Mouse (Mus musculus): ENCODE data around the gene Herc6. TPM values are rescaled to one million over a fixed set of nuclear protein-coding genes. Genes with fewer than 3 reads are reported as not detected.
"Not testable (repeated sequence)": the region's sequence is repeated elsewhere in the genome, so short reads cannot be mapped to it uniquely, and the experiment has no call there.

The Herc6 gene
- polyA plus RNA-seq, 1 experiment from 2014 or later, result 0.71 TPM

GRCm38 (mm10) chr6:57541737-57542335 is 39.0 kb upstream of the Herc6 start:
- no peak for ATAC-seq (replicated peaks)

GRCm38 (mm10) chr6:57543591-57543990 is 37.2 kb upstream of the Herc6 start:
- ATAC-seq (replicated peaks); H3K4me3 ChIP-seq; H3K9ac ChIP-seq; H3K4me1 ChIP-seq; H3K36me3 ChIP-seq (replicated peaks); H3K4me2 ChIP-seq; H3K9me3 ChIP-seq; H3K27ac ChIP-seq; H3K27me3 ChIP-seq (replicated peaks): not testable (repeated sequence)

More at GRCm38 (mm10) chr6:57541737-57542335, 39.0 kb upstream of the Herc6 start:
- Histone ChIP-seq H3K27ac (no peak overlapping the region), H3K4me2 (no peak overlapping the region), H3K27me3 (replicated peaks) (no peaks in the 10 kb centered on the region), H3K4me3 (no peak overlapping the region), H3K4me1 (no peaks in the 10 kb centered on the region), H3K36me3 (replicated peaks) (no peaks in the 10 kb centered on the region), H3K9ac (no peak overlapping the region), H3K9me3 (no peaks in the 10 kb centered on the region)
- 97% methylated on average over 1 of the region's 1 CpGs for WGBS

GRCm38 (mm10) chr6:57544866-57545265 is 35.9 kb upstream of the Herc6 start:
- Histone ChIP-seq H3K4me3 (no peak overlapping the region), H3K9ac (no peak overlapping the region), H3K27ac (no peak overlapping the region), H3K4me1 (no peaks in the 10 kb centered on the region), H3K27me3 (replicated peaks) (no peaks in the 10 kb centered on the region), H3K4me2 (no peak overlapping the region), H3K9me3 (no peaks in the 10 kb centered on the region), H3K36me3 (replicated peaks) (no peaks in the 10 kb centered on the region)
- ATAC-seq (replicated peaks), result peak; percentile 52; the same call in 1 of the 2 replicates
- WGBS, result 69% methylated on average over 2 of the region's 2 CpGs

GRCm38 (mm10) chr6:57551211-57551796 is 29.5 kb upstream of the Herc6 start:
- H3K4me2 ChIP-seq, result no peak overlapping the region

GRCm38 (mm10) chr6:57557796-57558317 is 22.9 kb upstream of the Herc6 start:
- Histone ChIP-seq H3K9ac (no peak overlapping the region), H3K4me1 (no peaks in the 10 kb centered on the region), H3K4me3 (no peak overlapping the region), H3K36me3 (replicated peaks) (no peaks in the 10 kb centered on the region), H3K27me3 (replicated peaks) (no peaks in the 10 kb centered on the region), H3K27ac (no peak overlapping the region), H3K4me2 (no peak overlapping the region), H3K9me3 (no peaks in the 10 kb centered on the region)
- ATAC-seq (replicated peaks), result no peak
- 58% methylated on average over 4 of the region's 4 CpGs for WGBS

More at GRCm38 (mm10) chr6:57551211-57551796, 29.5 kb upstream of the Herc6 start:
- 86% methylated on average over 3 of the region's 3 CpGs for WGBS
- Histone ChIP-seq H3K4me1 (no peaks in the 10 kb centered on the region), H3K9me3 (no peaks in the 10 kb centered on the region), H3K4me3 (no peak overlapping the region), H3K9ac (no peak overlapping the region), H3K27me3 (replicated peaks) (no peaks in the 10 kb centered on the region), H3K36me3 (replicated peaks) (no peaks in the 10 kb centered on the region), H3K27ac (no peak overlapping the region)
- ATAC-seq (replicated peaks), result no peak

GRCm38 (mm10) chr6:57563454-57563853 is 17.3 kb upstream of the Herc6 start:
- Histone ChIP-seq H3K27me3 (replicated peaks) (no peaks in the 10 kb centered on the region), H3K4me2 (no peak overlapping the region), H3K9me3 (no peaks in the 10 kb centered on the region), H3K4me1 (no peaks in the 10 kb centered on the region), H3K9ac (no peak overlapping the region), H3K4me3 (no peak overlapping the region), H3K36me3 (replicated peaks) (no peaks in the 10 kb centered on the region), H3K27ac (no peak overlapping the region)
- WGBS, result 74% methylated on average over 1 of the region's 1 CpGs
- no peak for ATAC-seq (replicated peaks)

GRCm38 (mm10) chr6:57565452-57565851 is 15.3 kb upstream of the Herc6 start:
- Histone ChIP-seq H3K27ac (no peak overlapping the region), H3K4me2 (no peak overlapping the region), H3K36me3 (replicated peaks) (no peaks in the 10 kb centered on the region), H3K4me1 (no peaks in the 10 kb centered on the region), H3K9ac (no peak overlapping the region), H3K9me3 (no peaks in the 10 kb centered on the region), H3K27me3 (replicated peaks) (no peaks in the 10 kb centered on the region), H3K4me3 (no peak overlapping the region)
- 94% methylated on average over 7 of the region's 7 CpGs for WGBS
- no peak for ATAC-seq (replicated peaks)

GRCm38 (mm10) chr6:57567630-57568029 is 13.2 kb upstream of the Herc6 start:
- no peaks in the 10 kb centered on the region for H3K4me1 ChIP-seq
- no peak overlapping the region for H3K4me2 ChIP-seq
- no peaks in the 10 kb centered on the region for H3K9me3 ChIP-seq
- H3K27me3 ChIP-seq (replicated peaks), result no peaks in the 10 kb centered on the region
- H3K36me3 ChIP-seq (replicated peaks), result no peaks in the 10 kb centered on the region
- H3K9ac ChIP-seq, result no peak overlapping the region
- H3K27ac ChIP-seq, result no peak overlapping the region
- no peak for ATAC-seq (replicated peaks)
- no peak overlapping the region for H3K4me3 ChIP-seq
- WGBS, result 79% methylated on average over 2 of the region's 2 CpGs

GRCm38 (mm10) chr6:57570170-57570974 is 10.4 kb upstream of the Herc6 start:
- Histone ChIP-seq H3K9ac (no peak overlapping the region), H3K36me3 (replicated peaks) (no peaks in the 10 kb centered on the region), H3K9me3 (no peaks in the 10 kb centered on the region), H3K4me1 (no peaks in the 10 kb centered on the region), H3K4me3 (no peak overlapping the region), H3K4me2 (no peak overlapping the region), H3K27ac (no peak overlapping the region), H3K27me3 (replicated peaks) (no peaks in the 10 kb centered on the region)
- 10% methylated on average over 6 of the region's 6 CpGs for WGBS
- peak; percentile 58 for ATAC-seq (replicated peaks)

GRCm38 (mm10) chr6:57571587-57571986 is 9.2 kb upstream of the Herc6 start:
- Histone ChIP-seq H3K4me3 (no peak overlapping the region), H3K9me3 (no peaks in the 10 kb centered on the region), H3K27me3 (replicated peaks) (no peaks in the 10 kb centered on the region), H3K36me3 (replicated peaks) (no peaks in the 10 kb centered on the region), H3K27ac (no peak overlapping the region), H3K4me1 (no peaks in the 10 kb centered on the region), H3K9ac (no peak overlapping the region), H3K4me2 (no peak overlapping the region)
- ATAC-seq (replicated peaks), result no peak

GRCm38 (mm10) chr6:57581595-57581994 is 795 bp downstream of the Herc6 start:
- Histone ChIP-seq H3K4me1 (peaks cover 5% of the 10 kb centered on the region; the same call in 1 of the 2 replicates), H3K27ac (no peak overlapping the region), H3K27me3 (replicated peaks) (no peaks in the 10 kb centered on the region), H3K4me3 (no peak overlapping the region), H3K36me3 (replicated peaks) (no peaks in the 10 kb centered on the region), H3K9ac (no peak overlapping the region), H3K9me3 (no peaks in the 10 kb centered on the region), H3K4me2 (peak overlapping the region; percentile 51; the same call in 1 of the 2 replicates)
- ATAC-seq (replicated peaks), result no peak
- 89% methylated on average over 12 of the region's 12 CpGs for whole genome bisulfite sequencing

- H3K27me3 ChIP-seq (replicated peaks), result no peaks in the 10 kb centered on the region
- H3K9me3 ChIP-seq, result no peaks in the 10 kb centered on the region
- H3K27ac ChIP-seq, result no peak overlapping the region
- 81% methylated on average over 4 of the region's 4 CpGs for WGBS
- no peaks in the 10 kb centered on the region for H3K36me3 ChIP-seq (replicated peaks)
- no peak overlapping the region for H3K4me2 ChIP-seq
- H3K4me1 ChIP-seq, result peaks cover 5% of the 10 kb centered on the region; the same call in 1 of the 2 replicates
- no peak overlapping the region for H3K9ac ChIP-seq
- ATAC-seq (replicated peaks), result no peak
- H3K4me3 ChIP-seq, result no peak overlapping the region
These were observed 1.6 kb downstream of the Herc6 start for GRCm38 (mm10) chr6:57582356-57582755.

All from midbrain, embryonic 15.5 days (tissue).